Mouse (Mus musculus): ENCODE measurements around the gene Spi1. TPM values are rescaled to one million over a fixed set of nuclear protein-coding genes. Genes with fewer than 3 reads are reported as not detected.

The Spi1 gene
- total RNA-seq, 2 experiments from 2014 or later = 4.0 to 5.0 TPM

- DNase-seq = no peak
Measured at GRCm38 (mm10) chr2:91123521-91123920, 41.3 kb downstream of the Spi1 start.

GRCm38 (mm10) chr2:91125101-91125500 lies 42.9 kb downstream of the Spi1 start:
- peak in 1 of 2 experiments; percentile 14 for DNase-seq

GRCm38 (mm10) chr2:91128761-91129160 lies 46.6 kb downstream of the Spi1 start:
- DNase-seq = no peak

GRCm38 (mm10) chr2:91130126-91130525 lies 47.9 kb downstream of the Spi1 start:
- peak; percentile 64 to 75 for DNase-seq

- peak in 1 of 2 experiments; percentile 11 for DNase-seq
Measured at GRCm38 (mm10) chr2:91131251-91131650, 49.1 kb downstream of the Spi1 start.

- DNase-seq = no peak
Measured at GRCm38 (mm10) chr2:91132035-91132434, 49.8 kb downstream of the Spi1 start.

GRCm38 (mm10) chr2:91136513-91137412 lies 54.6 kb downstream of the Spi1 start:
- DNase-seq = peak in 1 of 2 experiments; percentile 17

GRCm38 (mm10) chr2:91137481-91137880 lies 55.3 kb downstream of the Spi1 start:
- DNase-seq = peak in 1 of 2 experiments; percentile 13

- no peak for DNase-seq
Measured at GRCm38 (mm10) chr2:91139311-91139710, 57.1 kb downstream of the Spi1 start.

- no peak for DNase-seq
Measured at GRCm38 (mm10) chr2:91139764-91140163, 57.6 kb downstream of the Spi1 start.

- DNase-seq = no peak
Measured at GRCm38 (mm10) chr2:91142920-91143319, 60.7 kb downstream of the Spi1 start.

- no peak for DNase-seq
Measured at GRCm38 (mm10) chr2:91143401-91143800, 61.2 kb downstream of the Spi1 start.

- no peak for DNase-seq
Measured at GRCm38 (mm10) chr2:91148101-91148500, 65.9 kb downstream of the Spi1 start.

- DNase-seq = no peak
Measured at GRCm38 (mm10) chr2:91151331-91151730, 69.1 kb downstream of the Spi1 start.

GRCm38 (mm10) chr2:91152885-91153377 lies 70.7 kb downstream of the Spi1 start:
- no peak for DNase-seq

- DNase-seq = no peak
Measured at GRCm38 (mm10) chr2:91154091-91154490, 71.9 kb downstream of the Spi1 start.

GRCm38 (mm10) chr2:91157002-91157752 lies 75.0 kb downstream of the Spi1 start:
- DNase-seq = no peak

GRCm38 (mm10) chr2:91160591-91160990 lies 78.4 kb downstream of the Spi1 start:
- DNase-seq = peak; percentile 18 to 33

GRCm38 (mm10) chr2:91162952-91163351 lies 80.8 kb downstream of the Spi1 start:
- DNase-seq = no peak

- no peak for DNase-seq
Measured at GRCm38 (mm10) chr2:91163532-91163931, 81.3 kb downstream of the Spi1 start.

GRCm38 (mm10) chr2:91164991-91165390 lies 82.8 kb downstream of the Spi1 start:
- no peak for DNase-seq

All from heart, adult 18-20 months (tissue).